Mouse (Mus musculus) hindbrain, embryonic 11.5 days (tissue): ENCODE results near the gene A730049H05Rik. TPM values are rescaled to one million over a fixed set of nuclear protein-coding genes. Genes with fewer than 3 reads are reported as not detected.

Source experiments
- ATAC-seq: fragments of 200-750 bp; cut with Nextera tagmentation; 2 replicates; pipeline ENCODE4 v1.8.0; 2017; ENCODE audit warnings: mild to moderate bottlenecking, moderate TSS enrichment, moderate library complexity; ENCODE audit not compliant: low FRiP score
- DNase-seq: peaks from one replicate; pipeline ENCODE4 v3.0.0-alpha.2; 2015; ENCODE audit warnings: low spot score
- H3K27ac ChIP-seq: fragments of 300-500 bp; sonication (generic); 2 replicates; pipeline ENCODE4 v1.5.1; 2014; ENCODE audit warnings: mild to moderate bottlenecking, low read depth, low read length
- H3K27me3 ChIP-seq: fragments of 300-500 bp; sonication (generic); 2 replicates; pipeline ENCODE4 v1.6.1; 2014; ENCODE audit warnings: mild to moderate bottlenecking, low read length, moderate library complexity, mixed read lengths; ENCODE audit not compliant: control insufficient read depth, insufficient read depth
- H3K36me3 ChIP-seq: fragments of 300-500 bp; sonication (generic); 2 replicates; pipeline ENCODE4 v1.6.1; 2014; ENCODE audit warnings: mild to moderate bottlenecking, low read length, moderate library complexity, mixed read lengths; ENCODE audit not compliant: control insufficient read depth, insufficient read depth
- H3K4me1 ChIP-seq: fragments of 300-500 bp; sonication (generic); replicated peaks from 2 replicates; pipeline ENCODE4 v1.6.1; 2014; ENCODE audit warnings: low read length, mixed read lengths; ENCODE audit not compliant: control insufficient read depth, insufficient read depth
- H3K4me2 ChIP-seq: fragments of 300-500 bp; sonication (generic); replicated peaks from 2 replicates; pipeline ENCODE4 v1.6.1; 2014; ENCODE audit warnings: mild to moderate bottlenecking, low read depth, low read length
- H3K4me3 ChIP-seq: fragments of 300-500 bp; sonication (generic); 2 replicates; pipeline ENCODE4 v1.5.1; 2014; ENCODE audit warnings: low read depth, low read length
- H3K9ac ChIP-seq: fragments of 300-500 bp; sonication (generic); 2 replicates; pipeline ENCODE4 v1.6.1; 2014; ENCODE audit warnings: low read depth, low read length
- H3K9me3 ChIP-seq: fragments of 300-500 bp; sonication (generic); 2 replicates; pipeline ENCODE4 v1.6.1; 2016; ENCODE audit warnings: low read length; ENCODE audit not compliant: control insufficient read depth
- WGBS: fragments of 180-500 bp; shearing (Covaris S2); extraction: QIAGEN DNeasy Blood & Tissue Kit; methylation state at CpG from one replicate; pipeline ENCODE4 v1.1.7; 2014; 5-methylcytosine and 5-hydroxymethylcytosine counted together
- polyA plus RNA-seq: library from polyadenylated mRNA; unstranded; fragments of >200 nt; fragmentation: Nextera tagmentation; extraction: Ambion mirVana; gene quantifications from 2 replicates; pipeline ENCODE4 v1.2.1, GENCODE M21; 2014

Gene A730049H05Rik
- polyA plus RNA-seq, 1 experiment from 2014 or later: 0.25 TPM

DNA sequence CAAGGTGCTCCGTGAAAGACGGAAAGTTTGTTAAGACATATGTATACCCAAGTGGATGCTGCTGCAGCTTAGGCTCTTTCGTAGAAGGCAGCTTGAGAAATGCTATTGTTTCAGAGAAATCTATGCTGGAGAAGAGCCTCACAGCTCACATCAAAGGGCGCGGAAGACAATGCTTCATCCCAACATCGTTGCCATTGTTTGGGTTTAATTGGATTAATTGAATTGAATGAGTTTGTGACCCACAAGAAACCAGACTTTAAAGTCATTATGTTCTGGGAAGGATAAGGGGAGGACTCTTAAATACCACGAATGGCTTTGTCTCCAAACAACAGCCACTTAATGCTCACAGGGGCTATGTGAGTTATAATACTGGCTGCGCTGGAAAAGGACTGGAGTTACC, 1.4 kb downstream of the A730049H05Rik start:
- WGBS: 39% methylated on average over 8 of the region's 8 CpGs
- Histone ChIP-seq H3K9me3 (no peaks in the 10 kb centered on the region), H3K4me2 (no peak overlapping the region), H3K27me3 (peaks cover 2% of the 10 kb centered on the region), H3K4me1 (no peaks in the 10 kb centered on the region; the same call in 1 of the 2 replicates), H3K27ac (no peak overlapping the region), H3K36me3 (no peaks in the 10 kb centered on the region), H3K4me3 (no peak overlapping the region), H3K9ac (no peak overlapping the region)
- ATAC-seq (no peak), DNase-seq (no peak)

GRCm38 (mm10) chr6:92821606-92822005, 5.3 kb downstream of the A730049H05Rik start:
- H3K27ac ChIP-seq: 0 out of 2 replicates have a peak overlapping the region, but pooled peaks have one; percentile 17
- H3K4me3 ChIP-seq: no peak overlapping the region
- DNase-seq (peak; percentile 16), ATAC-seq (no peak)
- WGBS: 26% methylated on average over 5 of the region's 5 CpGs
- H3K4me2 ChIP-seq: no peak overlapping the region
- no peaks in the 10 kb centered on the region for H3K36me3 ChIP-seq
- no peaks in the 10 kb centered on the region for H3K9me3 ChIP-seq
- no peaks in the 10 kb centered on the region; the same call in 1 of the 2 replicates for H3K4me1 ChIP-seq
- H3K27me3 ChIP-seq: no peaks in the 10 kb centered on the region; the same call in none of the 2 replicates
- H3K9ac ChIP-seq: no peak overlapping the region

DNA sequence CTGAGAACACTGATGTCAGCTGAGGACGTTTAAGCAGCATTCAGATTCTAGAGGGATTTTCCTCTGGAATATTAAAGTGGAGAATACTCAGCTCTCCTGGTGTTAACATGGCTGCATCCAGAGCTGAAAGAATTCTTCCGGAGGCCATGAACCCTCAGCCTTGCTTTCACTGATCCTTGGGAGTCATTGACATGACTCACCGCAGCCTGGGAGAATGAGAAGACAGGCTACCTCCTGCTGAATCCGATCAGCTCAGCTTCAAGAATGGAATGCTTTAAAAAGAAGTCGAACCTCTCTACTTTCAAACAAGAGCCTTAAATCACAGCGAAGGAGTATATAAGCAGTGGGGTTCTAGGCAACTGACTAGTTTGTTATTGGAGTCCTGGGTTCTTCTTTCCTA, 5.7 kb downstream of the A730049H05Rik start:
- no peak overlapping the region for H3K9ac ChIP-seq
- 33% methylated on average over 6 of the region's 6 CpGs for WGBS
- no peak for DNase-seq
- H3K4me3 ChIP-seq: no peak overlapping the region
- H3K27ac ChIP-seq: 0 out of 2 replicates have a peak overlapping the region, but pooled peaks have one; percentile 17
- ATAC-seq: no peak
- H3K36me3 ChIP-seq: no peaks in the 10 kb centered on the region
- H3K4me1 ChIP-seq: no peaks in the 10 kb centered on the region; the same call in 1 of the 2 replicates
- no peaks in the 10 kb centered on the region for H3K9me3 ChIP-seq
- H3K4me2 ChIP-seq: no peak overlapping the region
- H3K27me3 ChIP-seq: no peaks in the 10 kb centered on the region; the same call in none of the 2 replicates

DNA sequence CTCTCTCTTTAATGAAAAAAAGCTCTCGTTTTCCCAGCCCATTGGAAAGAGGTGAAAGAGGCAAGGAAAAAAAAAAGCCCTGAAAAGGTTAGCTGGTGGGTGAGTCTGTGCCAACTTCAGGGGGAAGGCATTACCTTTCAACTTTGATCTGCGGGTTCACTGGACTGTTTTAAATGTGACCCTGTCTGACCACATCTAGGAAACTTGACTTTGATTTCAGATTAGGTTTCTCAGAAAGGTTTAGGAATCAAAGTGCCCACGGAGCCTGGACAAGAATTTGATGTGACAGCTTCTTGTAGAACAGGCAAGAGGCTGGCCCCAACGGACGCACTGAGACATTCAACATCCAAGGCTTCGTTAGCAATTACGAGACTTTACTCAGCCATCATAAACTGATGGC, 7.7 kb downstream of the A730049H05Rik start:
- H3K4me2 ChIP-seq: no peak overlapping the region
- H3K27ac ChIP-seq: no peak overlapping the region
- H3K9ac ChIP-seq: no peak overlapping the region
- 75% methylated on average over 7 of the region's 7 CpGs for WGBS
- DNase-seq (no peak), ATAC-seq (no peak)
- H3K27me3 ChIP-seq: no peaks in the 10 kb centered on the region; the same call in none of the 2 replicates
- H3K9me3 ChIP-seq: no peaks in the 10 kb centered on the region
- no peaks in the 10 kb centered on the region; the same call in 1 of the 2 replicates for H3K4me1 ChIP-seq
- H3K4me3 ChIP-seq: no peak overlapping the region
- no peaks in the 10 kb centered on the region for H3K36me3 ChIP-seq

GRCm38 (mm10) chr6:92826561-92826960, 10.3 kb downstream of the A730049H05Rik start:
- DNase-seq (no peak), ATAC-seq (no peak)
- Histone ChIP-seq H3K27ac (no peak overlapping the region), H3K4me1 (no peaks in the 10 kb centered on the region; the same call in 1 of the 2 replicates), H3K4me3 (no peak overlapping the region), H3K36me3 (no peaks in the 10 kb centered on the region), H3K4me2 (no peak overlapping the region), H3K9ac (no peak overlapping the region), H3K9me3 (no peaks in the 10 kb centered on the region), H3K27me3 (no peaks in the 10 kb centered on the region; the same call in 1 of the 2 replicates)
- WGBS: 93% methylated on average over 5 of the region's 5 CpGs

DNA sequence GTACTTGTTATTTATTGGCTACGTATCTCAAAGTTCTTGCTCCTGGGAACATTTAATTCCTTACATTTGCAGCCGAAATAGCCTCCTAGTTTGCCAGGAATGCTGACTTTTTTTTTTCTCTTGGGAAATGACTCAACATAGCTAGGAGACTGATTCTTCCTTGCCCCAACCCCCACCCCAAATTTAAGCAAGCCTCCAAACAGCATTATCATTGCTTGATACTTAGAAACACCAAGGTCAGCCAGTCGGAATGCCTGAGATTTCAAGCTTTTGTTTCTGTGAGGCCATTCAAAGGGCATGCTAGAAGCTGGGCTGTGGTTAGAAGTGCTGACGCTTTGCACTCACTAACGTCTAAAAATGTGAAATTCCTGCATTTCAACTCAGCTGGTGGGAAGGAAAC, 11.1 kb downstream of the A730049H05Rik start:
- H3K4me3 ChIP-seq: no peak overlapping the region
- H3K27ac ChIP-seq: no peak overlapping the region
- no peak for DNase-seq
- no peaks in the 10 kb centered on the region for H3K36me3 ChIP-seq
- H3K4me2 ChIP-seq: no peak overlapping the region
- H3K9ac ChIP-seq: no peak overlapping the region
- H3K9me3 ChIP-seq: no peaks in the 10 kb centered on the region
- no peaks in the 10 kb centered on the region; the same call in 1 of the 2 replicates for H3K27me3 ChIP-seq
- ATAC-seq: no peak
- no peaks in the 10 kb centered on the region for H3K4me1 ChIP-seq
- WGBS: 43% methylated on average over 5 of the region's 5 CpGs

- Histone ChIP-seq H3K4me3 (no peak overlapping the region), H3K4me1 (no peaks in the 10 kb centered on the region), H3K9ac (no peak overlapping the region), H3K4me2 (no peak overlapping the region), H3K36me3 (no peaks in the 10 kb centered on the region), H3K9me3 (no peaks in the 10 kb centered on the region), H3K27ac (no peak overlapping the region), H3K27me3 (no peaks in the 10 kb centered on the region)
- 89% methylated on average over 2 of the region's 2 CpGs for WGBS
- no peak for DNase-seq
- ATAC-seq: no peak
Measured at GRCm38 (mm10) chr6:92829148-92829547, 12.9 kb downstream of the A730049H05Rik start.

- no peak for ATAC-seq
- H3K9me3 ChIP-seq: no peaks in the 10 kb centered on the region
- no peak overlapping the region for H3K9ac ChIP-seq
- 78% methylated on average over 2 of the region's 2 CpGs for WGBS
- H3K4me1 ChIP-seq: no peaks in the 10 kb centered on the region
- no peak for DNase-seq
- H3K27me3 ChIP-seq: no peaks in the 10 kb centered on the region
- no peak overlapping the region for H3K27ac ChIP-seq
- H3K4me3 ChIP-seq: no peak overlapping the region
- H3K36me3 ChIP-seq: no peaks in the 10 kb centered on the region
- no peak overlapping the region for H3K4me2 ChIP-seq
Measured at GRCm38 (mm10) chr6:92831106-92831505, 14.8 kb downstream of the A730049H05Rik start.

GRCm38 (mm10) chr6:92842000-92842399, 25.7 kb downstream of the A730049H05Rik start:
- no peaks in the 10 kb centered on the region for H3K9me3 ChIP-seq
- no peak overlapping the region for H3K27ac ChIP-seq
- no peak overlapping the region for H3K4me2 ChIP-seq
- H3K9ac ChIP-seq: no peak overlapping the region
- ATAC-seq (no peak), DNase-seq (no peak)
- H3K4me3 ChIP-seq: no peak overlapping the region
- WGBS: 13% methylated on average over 2 of the region's 2 CpGs
- no peaks in the 10 kb centered on the region for H3K4me1 ChIP-seq
- no peaks in the 10 kb centered on the region for H3K27me3 ChIP-seq
- H3K36me3 ChIP-seq: no peaks in the 10 kb centered on the region
